Comparison of ENCODE assay signal across 8 mouse cellular contexts in the genomic region with DNA sequence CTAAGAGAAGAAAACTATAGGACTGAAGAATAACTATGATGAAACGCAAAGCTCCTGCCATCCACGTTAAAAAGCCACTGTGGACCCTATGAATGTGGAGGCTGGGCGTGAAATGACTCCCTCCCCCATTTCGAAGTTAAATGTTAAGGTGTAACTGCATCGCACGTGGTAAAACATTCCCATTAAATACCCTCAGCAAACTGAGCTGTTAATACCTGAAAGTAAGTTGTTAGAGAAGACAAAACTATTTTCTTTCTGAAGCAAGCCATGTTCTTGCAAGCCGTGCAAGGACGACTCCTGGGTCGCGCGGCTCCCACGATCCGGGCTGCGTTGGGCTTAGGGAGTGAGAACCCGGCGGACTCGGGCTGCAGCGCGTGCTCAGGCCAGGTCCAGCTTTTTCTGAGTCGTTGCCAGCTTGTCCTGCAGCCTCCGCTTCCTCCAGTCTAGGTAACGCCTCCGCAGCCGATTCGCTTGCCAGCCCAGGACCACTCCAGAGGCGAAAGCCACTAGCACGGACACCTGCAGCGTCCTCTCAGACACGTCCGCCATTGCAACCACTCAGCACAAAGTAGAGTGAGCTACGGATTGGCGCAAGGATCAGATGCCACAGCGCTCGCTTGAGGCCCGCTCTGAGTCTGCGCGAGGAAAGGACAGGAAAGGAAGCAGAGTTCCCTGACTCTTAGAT. TPM values are rescaled to one million over a fixed set of nuclear protein-coding genes. Genes with fewer than 3 reads are reported as not detected.
DNase-seq lines count a peak whose midpoint lies in the region; ATAC-seq and TF ChIP-seq lines count a peak whose summit lies in the region.

Mtln (minus strand) TSS at position 570 of the 685 bp plus-strand sequence.

- 2% methylated on average over 37 of the region's 37 CpGs for WGBS in hindbrain, embryonic 10.5 days
- under 1% methylated on average over 37 of the region's 37 CpGs for WGBS in lung, postnatal 0 days

- TF ChIP-seq EP300 in lung, postnatal 0 days (IDR thresholded peaks at IDR 0.05) = no peak

- H3K36me3 ChIP-seq in hindbrain, embryonic 10.5 days = no peaks in the 10 kb centered on the region
- no peaks in the 10 kb centered on the region for H3K36me3 ChIP-seq in lung, postnatal 0 days (ENCODE audit: insufficient read depth, low read length)

- peak within 1 kb of the TSS; percentile 59 for H3K9ac ChIP-seq in lung, postnatal 0 days (replicated peaks; ENCODE audit: low read depth)

- no peaks in the 10 kb centered on the region for H3K9me3 ChIP-seq in hindbrain, embryonic 10.5 days
- H3K9me3 ChIP-seq in lung, postnatal 0 days (ENCODE audit: low read length) = no peaks in the 10 kb centered on the region

- H3K4me1 ChIP-seq in hindbrain, embryonic 10.5 days (replicated peaks) = peaks cover 36% of the 10 kb centered on the region
- H3K4me1 ChIP-seq in lung, postnatal 0 days (ENCODE audit: insufficient read depth, low read depth, low read length) = 0 out of 2 replicates have a peak, but pooled peaks cover 2% of the 10 kb centered on the region

- TF ChIP-seq CTCF in lung, postnatal 0 days (IDR thresholded peaks at IDR 0.05) = no peak

- H3K4me2 ChIP-seq in lung, postnatal 0 days (replicated peaks; ENCODE audit: low read depth, low read length) = peak within 1 kb of the TSS; percentile 72

- DNase-seq in MN1 (ENCODE audit: low spot score) = peak; percentile 91
- DNase-seq in cerebellum, adult 9-10 months = peak; percentile 89
- DNase-seq in hindbrain, embryonic 10.5 days (ENCODE audit: low spot score) = peak; percentile 91
- peak; percentile 90 for DNase-seq in layer of hippocampus, adult 9-11 months
- peak; percentile 97 for DNase-seq in lung, postnatal 0 days (ENCODE audit: low spot score)
- DNase-seq in ovary, postnatal 14 days (ENCODE audit: low spot score) = peak; percentile 71
- DNase-seq in thymus, postnatal 14 days = peak; percentile 84

- peak within 1 kb of the TSS; percentile 79 for H3K4me3 ChIP-seq in hindbrain, embryonic 10.5 days
- peak within 1 kb of the TSS; percentile 66 for H3K4me3 ChIP-seq in lung, postnatal 0 days (ENCODE audit: low read depth, low read length)

- ATAC-seq in frontal cortex, adult (ENCODE audit: low TSS enrichment) = peak; percentile 99
- ATAC-seq in lung, postnatal 0 days = peak; percentile 96

- peak within 1 kb of the TSS; percentile 97 for H3K27ac ChIP-seq in hindbrain, embryonic 10.5 days
- H3K27ac ChIP-seq in lung, postnatal 0 days (ENCODE audit: low read length) = peak within 1 kb of the TSS; percentile 64

- H3K27me3 ChIP-seq in hindbrain, embryonic 10.5 days (ENCODE audit: insufficient read depth, poor library complexity, severe bottlenecking) = no peaks in the 10 kb centered on the region
- H3K27me3 ChIP-seq in lung, postnatal 0 days (replicated peaks; ENCODE audit: insufficient read depth, low read length) = no peaks in the 10 kb centered on the region

RNA-seq across cellular contexts. Expression of gene Mtln, which starts in this region (rescaled TPM):
- 23.3 and 26.8 TPM in 2 replicates for polyA plus RNA-seq in hindbrain, embryonic 10.5 days (2016; fragmentation: Nextera tagmentation; extraction: Ambion mirVana)
- polyA plus RNA-seq in lung, postnatal 0 days (2015; fragmentation: Nextera tagmentation; extraction: Ambion mirVana) = 40.4 and 42.7 TPM in 2 replicates

Comparison
In these comparisons a context has a peak if more than half of its experiments do, and no peak if none do; other contexts are left out.
1. Peak in every context shown above with its lines: DNase-seq, ATAC-seq, H3K4me3 ChIP-seq and H3K27ac ChIP-seq.